Mouse (Mus musculus) B cell, adult 67 days (primary cell): Measurements from ENCODE around the gene Gstm5. TPM values are rescaled to one million over a fixed set of nuclear protein-coding genes. Genes with fewer than 3 reads are reported as not detected.

Experiments used
- total RNA-seq, 2 experiments: library from RNA; stranded (reverse); gene quantifications; 4 replicates each; pipeline ENCODE4 v1.2.4; 2023

Gene Gstm5
- total RNA-seq, result not detected

DNA sequence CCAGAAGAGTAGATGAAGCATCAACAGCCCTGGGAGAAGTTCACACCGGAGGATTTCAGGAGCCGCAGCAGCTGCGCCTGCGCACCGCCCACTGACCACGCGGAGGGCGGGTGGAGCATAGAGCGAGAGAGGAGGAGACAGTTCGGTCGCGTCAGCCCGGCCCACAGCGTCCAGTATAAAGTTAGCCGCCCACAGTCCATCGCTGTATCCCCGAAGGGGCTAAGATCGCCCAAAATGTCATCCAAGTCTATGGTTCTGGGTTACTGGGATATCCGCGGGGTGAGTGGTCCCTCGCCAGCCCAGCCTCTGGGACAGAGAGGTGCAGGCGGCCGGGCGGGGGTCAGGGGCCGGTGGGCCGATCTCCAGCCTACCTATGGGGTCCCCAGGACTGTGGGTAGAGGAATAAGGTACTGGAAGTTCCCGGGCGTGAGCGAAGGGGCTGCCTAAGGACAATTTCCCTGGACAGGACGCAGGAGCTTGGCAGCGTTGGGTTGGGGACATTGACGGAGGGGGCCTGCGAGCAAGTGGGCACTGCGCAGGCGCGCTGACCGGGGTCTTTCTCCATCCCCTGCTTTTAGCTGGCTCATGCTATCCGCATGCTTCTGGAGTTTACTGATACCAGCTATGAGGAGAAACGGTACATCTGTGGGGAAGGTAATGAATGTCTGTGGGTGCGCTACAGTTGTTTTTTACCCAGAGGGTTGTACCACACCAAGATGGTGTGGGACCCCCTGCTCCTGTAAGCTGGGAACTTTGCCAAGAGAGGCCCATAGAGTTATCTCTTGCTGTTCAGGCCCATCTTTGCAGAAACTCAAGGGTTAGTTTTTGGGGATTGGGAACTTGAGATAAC is at the start of gene Gstm5:
Gene Gstm5 (plus strand): TSS at position 102 of the 850 bp plus-strand sequence.

DNA sequence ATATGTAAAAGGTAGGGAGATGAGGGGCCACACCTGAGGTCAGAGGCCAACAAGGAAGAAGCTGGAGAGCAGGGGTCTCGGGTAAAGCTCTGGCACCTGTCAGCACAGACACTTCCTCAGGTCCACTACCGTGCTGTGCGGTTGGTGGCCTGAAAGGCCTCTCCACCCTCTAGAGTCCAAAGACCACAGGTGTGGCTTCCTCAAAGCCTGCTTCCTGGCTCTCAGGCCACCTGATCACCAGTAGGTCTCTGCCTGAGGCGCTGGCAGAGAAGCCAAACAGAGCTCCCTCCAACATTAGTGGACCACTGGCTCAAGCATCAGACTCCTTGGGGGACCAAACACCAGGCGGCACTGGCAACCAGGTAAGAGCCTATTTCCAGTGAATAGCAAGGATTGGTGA is 18.6 kb upstream of the Gstm5 start, which contains the start of gene Eps8l3:
Gene Eps8l3 (plus strand): TSS at position 225 of the 400 bp plus-strand sequence.

DNA sequence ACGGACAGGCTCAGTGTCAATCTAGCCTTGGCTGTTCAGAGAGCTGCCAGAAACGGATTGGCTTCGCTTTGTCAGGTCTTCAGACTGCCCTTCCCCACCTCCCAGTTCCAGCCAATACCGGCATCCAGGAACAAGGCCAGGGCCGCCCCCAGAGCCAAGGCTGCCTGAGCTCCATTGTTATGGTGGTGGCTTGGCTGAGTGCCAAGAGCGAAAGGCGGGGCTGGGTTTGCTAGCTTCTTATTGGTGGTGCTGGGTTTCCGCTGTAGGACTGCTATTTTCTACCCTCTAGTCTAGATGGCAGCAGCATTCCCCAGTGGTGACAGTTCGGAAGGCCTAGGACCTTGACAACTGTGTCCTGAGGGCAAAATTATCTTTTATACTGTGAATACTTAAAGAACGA is 36.0 kb downstream of the Gstm5 start, which contains the start of gene Gstm7:
Gene Gstm7 (minus strand): TSS at position 148 of the 400 bp plus-strand sequence.

DNA sequence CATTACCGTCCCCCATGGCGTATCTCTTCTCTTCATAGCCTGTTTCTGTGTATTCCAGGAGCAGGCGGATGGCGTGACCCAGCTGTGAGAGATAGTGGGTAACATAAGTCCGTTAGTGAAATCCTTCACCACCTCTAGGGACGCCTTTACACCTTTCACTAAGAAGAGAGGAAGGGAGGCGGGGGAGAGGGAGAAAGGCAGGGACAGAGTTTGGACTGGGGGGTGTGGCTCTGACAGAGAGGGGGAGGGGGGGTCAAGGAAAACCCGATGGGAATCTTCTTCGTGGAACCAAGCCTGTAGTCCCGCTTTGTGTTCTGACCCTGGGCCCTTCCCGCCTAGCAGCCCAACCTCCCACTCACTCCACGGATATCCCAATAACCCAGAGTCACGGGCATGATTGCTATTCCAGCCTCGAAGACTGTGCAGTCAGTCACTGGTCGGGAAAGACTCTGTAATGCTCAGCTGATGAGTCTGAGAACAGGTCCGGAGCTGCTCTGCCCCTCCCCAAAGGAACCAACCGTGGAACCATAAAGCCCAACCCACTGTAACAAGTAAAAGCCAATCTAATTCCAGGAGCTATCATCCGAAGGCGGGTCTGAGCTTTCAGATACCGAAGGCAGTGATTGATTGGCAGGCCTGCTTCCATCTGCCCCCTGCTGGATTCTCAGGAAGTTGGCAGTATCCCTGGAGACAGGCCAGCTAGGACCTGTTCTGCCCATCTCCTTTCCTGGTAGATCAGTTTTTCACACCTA is 47.8 kb downstream of the Gstm5 start, which contains the start of gene Gstm6:
Gene Gstm6 (minus strand): TSS at position 511 of the 752 bp plus-strand sequence.

Other genes starting within 250 kb of the Gstm5 start
- 10 to 100 TPM; 81.9 to 85.4 TPM for gene Ahcyl1, start 199.3 kb upstream of the Gstm5 start, total RNA-seq
- gene Csf1, start 135.4 kb upstream of the Gstm5 start, total RNA-seq, result 10 to 100 TPM in 1 of 2 experiments, 1 to 10 TPM in 1; 5.9 to 10.6 TPM
- gene Eps8l3, start 18.6 kb upstream of the Gstm5 start, total RNA-seq, result not detected
- 1 to 10 TPM; 3.5 to 4.6 TPM for gene Gstm7, start 36.0 kb downstream of the Gstm5 start, total RNA-seq
- not detected for gene Gstm6, start 47.9 kb downstream of the Gstm5 start, total RNA-seq
- not detected for gene Gstm3, start 73.5 kb downstream of the Gstm5 start, total RNA-seq
- gene Gstm2, start 90.6 kb downstream of the Gstm5 start, total RNA-seq, result not detected
- 10 to 100 TPM; 15.3 to 18.1 TPM for gene Gstm1, start 122.2 kb downstream of the Gstm5 start, total RNA-seq
- 1 to 10 TPM; 6.0 to 6.5 TPM for gene Gstm4, start 149.1 kb downstream of the Gstm5 start, total RNA-seq
- gene Ampd2, start 190.8 kb downstream of the Gstm5 start, total RNA-seq, result 10 to 100 TPM; 26.9 to 27.9 TPM
- gene Gnat2, start 197.0 kb downstream of the Gstm5 start, total RNA-seq, result under 1 TPM in 1 of 2 experiments, not detected in 1; 0.36 TPM